Mouse (Mus musculus): ENCODE data around the gene Erbb3. TPM values are rescaled to one million over a fixed set of nuclear protein-coding genes. Genes with fewer than 3 reads are reported as not detected.

Erbb3 gene
- total RNA-seq, 2 experiments from 2014 or later = 3.3 to 4.3 TPM

GRCm38 (mm10) chr10:128612433-128613153 lies 23.1 kb upstream of the Erbb3 start:
- DNase-seq = peak; percentile 32

GRCm38 (mm10) chr10:128606483-128606882 lies 17.0 kb upstream of the Erbb3 start:
- no peak for DNase-seq

- DNase-seq = no peak
These were observed 13.1 kb upstream of the Erbb3 start for GRCm38 (mm10) chr10:128602470-128603128.

GRCm38 (mm10) chr10:128601499-128601898 lies 12.0 kb upstream of the Erbb3 start:
- DNase-seq = no peak

GRCm38 (mm10) chr10:128598476-128598875 lies 9.0 kb upstream of the Erbb3 start:
- no peak for DNase-seq

GRCm38 (mm10) chr10:128592797-128593196 lies 3.3 kb upstream of the Erbb3 start:
- DNase-seq = no peak

GRCm38 (mm10) chr10:128591436-128591835 lies 2.0 kb upstream of the Erbb3 start:
- DNase-seq = no peak

GRCm38 (mm10) chr10:128590193-128590690 lies 790 bp upstream of the Erbb3 start:
- peak; percentile 38 for DNase-seq

- no peak for DNase-seq
These were observed 533 bp downstream of the Erbb3 start for GRCm38 (mm10) chr10:128588775-128589463.

- no peak for DNase-seq
These were observed 1.3 kb downstream of the Erbb3 start for GRCm38 (mm10) chr10:128588136-128588535.

- DNase-seq = no peak
These were observed 1.8 kb downstream of the Erbb3 start for GRCm38 (mm10) chr10:128587697-128588096.

GRCm38 (mm10) chr10:128587120-128587519 lies 2.3 kb downstream of the Erbb3 start:
- DNase-seq = no peak

GRCm38 (mm10) chr10:128586546-128586945 lies 2.9 kb downstream of the Erbb3 start:
- DNase-seq = no peak

GRCm38 (mm10) chr10:128584386-128584785 lies 5.1 kb downstream of the Erbb3 start:
- no peak for DNase-seq

GRCm38 (mm10) chr10:128583644-128584043 lies 5.8 kb downstream of the Erbb3 start:
- DNase-seq = peak; percentile 77

- DNase-seq = no peak
These were observed 9.7 kb downstream of the Erbb3 start for GRCm38 (mm10) chr10:128579731-128580130.

GRCm38 (mm10) chr10:128579298-128579697 lies 10.2 kb downstream of the Erbb3 start:
- DNase-seq = no peak

GRCm38 (mm10) chr10:128578330-128578729 lies 11.1 kb downstream of the Erbb3 start:
- DNase-seq = no peak

GRCm38 (mm10) chr10:128575063-128575462 lies 14.4 kb downstream of the Erbb3 start:
- DNase-seq = no peak

GRCm38 (mm10) chr10:128565788-128566531 lies 23.5 kb downstream of the Erbb3 start, which contains the start of gene Pa2g4:
Gene Pa2g4, minus strand, starts transcription at chr10:128565987.
- peak; percentile 99 for DNase-seq

- DNase-seq = peak; percentile 30
These were observed 24.2 kb downstream of the Erbb3 start for GRCm38 (mm10) chr10:128565206-128565787.

GRCm38 (mm10) chr10:128563544-128563943 lies 25.9 kb downstream of the Erbb3 start:
- no peak for DNase-seq

All from gastrocnemius, postnatal 25 days (tissue).